Mouse (Mus musculus) ES-E14 (cell line): ENCODE data around the gene Mvb12a. TPM values are rescaled to one million over a fixed set of nuclear protein-coding genes. Genes with fewer than 3 reads are reported as not detected.

Experiments
- DNase-seq: peaks from one replicate; pipeline ENCODE4 v3.0.0-alpha.2; 2013; ENCODE audit warnings: low read depth, low spot score
- H3K27ac ChIP-seq: 2 replicates; pipeline ENCODE4 v1.5.1; 2012; ENCODE audit warnings: low read depth, mild to moderate bottlenecking, low read length, moderate library complexity, mixed read lengths; ENCODE audit not compliant: poor library complexity, insufficient read depth, severe bottlenecking
- H3K36me3 ChIP-seq: 2 replicates; pipeline ENCODE4 v1.6.1; 2012; ENCODE audit warnings: mild to moderate bottlenecking, low read length, moderate library complexity, mixed read lengths; ENCODE audit not compliant: control insufficient read depth, poor library complexity, insufficient read depth, severe bottlenecking
- H3K4me1 ChIP-seq, 2 experiments: fragments of 150-350 bp in 1 of 2; sonication (generic) in 1 of 2; 2 replicates each; pipeline ENCODE4 v1.6.1; 2012; ENCODE audit warnings: low read length in 2 of 2, mild to moderate bottlenecking in 1 of 2, mixed read lengths in 1 of 2; ENCODE audit not compliant: control insufficient read depth in 2 of 2, insufficient read depth in 2 of 2, poor library complexity in 1 of 2
- H3K4me3 ChIP-seq, 2 experiments: fragments of 150-350 bp in 1 of 2; sonication (generic) in 1 of 2; 2 replicates each; pipeline ENCODE4 v1.5.1; 2012; ENCODE audit warnings: low read length in 2 of 2, low read depth in 1 of 2, mild to moderate bottlenecking in 1 of 2, mixed read lengths in 1 of 2; ENCODE audit not compliant: insufficient read depth in 1 of 2, poor library complexity in 1 of 2, severe bottlenecking in 1 of 2
- H3K9ac ChIP-seq: 2 replicates; pipeline ENCODE4 v1.6.1; 2012; ENCODE audit warnings: low read depth, mild to moderate bottlenecking, low read length, mixed read lengths; ENCODE audit not compliant: poor library complexity, insufficient read depth, severe bottlenecking
- H3K9me3 ChIP-seq: fragments of 150-350 bp; sonication (generic); 2 replicates; pipeline ENCODE4 v1.6.1; 2012; ENCODE audit warnings: low read depth, mild to moderate bottlenecking, low read length; ENCODE audit not compliant: control insufficient read depth, insufficient read depth
- CHD2 ChIP-seq: IDR thresholded peaks from 2 replicates; pipeline ENCODE4 v1.6.1; 2014; ENCODE audit warnings: mild to moderate bottlenecking, low read depth, low read length, inconsistent platforms
- HCFC1 ChIP-seq: IDR thresholded peaks from 2 replicates; pipeline ENCODE4 v1.6.1; 2012; ENCODE audit warnings: low read length, inconsistent platforms, borderline replicate concordance; ENCODE audit not compliant: insufficient read depth
- MAFK ChIP-seq: IDR thresholded peaks from 2 replicates; pipeline ENCODE4 v1.6.1; 2014; ENCODE audit warnings: mild to moderate bottlenecking, low read depth, low read length, inconsistent platforms; ENCODE audit not compliant: insufficient read depth
- ZC3H11A ChIP-seq: IDR thresholded peaks from 2 replicates; pipeline ENCODE4 v1.6.1; 2012; ENCODE audit warnings: low read depth, mild to moderate bottlenecking, inconsistent platforms, low read length, borderline replicate concordance
- ZNF384 ChIP-seq: IDR thresholded peaks from 2 replicates; pipeline ENCODE4 v1.6.1; 2012; ENCODE audit warnings: low read depth, low read length, inconsistent platforms
- in situ Hi-C, 2 experiments: fragments of 600-800 bp; cut with MboI; formaldehyde crosslinking; loops; one replicate each; pipeline ENCODE4 v1.15.1; 2025; ENCODE audit warnings: low sequenced_read_pairs in 2 of 2, inconsistent platforms in 1 of 2; ENCODE audit not compliant: unreplicated experiment in 2 of 2
- total RNA-seq: library from RNA; depleted of rRNA; stranded (reverse); fragments of 300-350 nt; gene quantifications from 2 replicates; pipeline ENCODE4 v1.2.3, GENCODE M21; 2012

Mvb12a gene
- total RNA-seq, 1 experiment: 50.4 TPM

DNA sequence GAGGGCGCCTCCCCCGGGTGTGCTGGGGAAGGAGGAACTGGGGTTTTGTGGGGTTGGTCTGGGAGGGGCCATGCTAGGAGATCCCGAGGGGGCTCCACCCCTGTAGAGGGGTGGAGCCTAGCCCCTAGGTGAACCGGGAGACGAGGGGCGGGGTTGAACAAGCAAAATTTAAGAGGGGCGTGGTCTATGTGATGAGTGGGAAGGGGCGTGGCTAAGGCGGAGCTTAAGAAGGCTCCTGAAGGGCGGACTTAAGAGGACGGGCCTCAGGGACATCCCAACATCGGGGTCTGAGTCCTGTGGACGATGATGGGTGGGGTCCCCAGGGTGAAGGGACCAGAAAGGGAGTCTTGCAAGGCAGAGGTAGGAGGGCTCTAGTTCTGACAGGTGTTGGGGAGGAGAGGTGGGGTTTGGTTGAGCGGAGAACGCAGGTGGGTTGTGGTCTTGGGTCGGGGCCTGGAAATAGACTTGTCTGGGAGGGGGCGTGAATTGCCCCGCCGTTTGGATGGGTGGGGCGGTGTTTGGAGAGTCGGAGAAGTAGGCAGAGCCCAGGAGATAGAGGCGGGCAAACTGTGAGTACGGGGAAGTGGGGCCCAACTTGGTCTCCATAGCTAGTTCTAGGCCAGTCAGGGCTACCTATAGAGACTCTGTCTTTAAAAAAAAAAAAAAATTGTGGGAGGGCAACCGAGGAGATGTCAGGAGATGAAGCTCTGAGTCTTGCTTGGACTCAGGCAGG is 16.4 kb downstream of the Mvb12a start:
- H3K9ac ChIP-seq: peak overlapping the region; percentile 70
- no peaks in the 10 kb centered on the region for H3K36me3 ChIP-seq
- H3K27ac ChIP-seq: no peak overlapping the region
- in situ Hi-C loops: no loop called here
- peak overlapping the region; percentile 73 to 74 for H3K4me3 ChIP-seq
- H3K9me3 ChIP-seq: no peaks in the 10 kb centered on the region
- DNase-seq: peak; percentile 99
- TF ChIP-seq HCFC1 (no peak), MAFK (no peak), ZC3H11A (no peak), ZNF384 (no peak), CHD2 (no peak)
- H3K4me1 ChIP-seq: no peaks in the 10 kb centered on the region; a peak in 1 of 4 replicates

DNA sequence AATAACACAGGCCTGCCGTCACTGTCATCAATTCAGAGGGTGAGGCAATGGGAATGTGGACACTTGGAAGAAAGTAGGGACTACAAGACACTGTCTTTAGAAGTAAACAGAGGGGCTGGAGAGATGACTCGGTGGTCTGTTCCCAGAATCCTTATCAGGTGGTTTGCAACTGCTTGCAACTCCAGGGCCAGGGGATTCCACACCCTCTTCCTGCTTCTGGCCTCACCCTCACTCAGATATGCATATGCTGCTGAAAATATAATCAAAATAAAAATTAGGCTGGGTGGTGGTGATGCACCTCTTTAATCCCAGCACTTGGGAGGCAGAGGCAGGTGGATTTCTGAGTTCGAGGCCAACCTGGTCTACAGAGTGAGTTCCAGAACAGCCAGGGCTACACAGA is 17.3 kb downstream of the Mvb12a start:
- in situ Hi-C loops: no loop called here

DNA sequence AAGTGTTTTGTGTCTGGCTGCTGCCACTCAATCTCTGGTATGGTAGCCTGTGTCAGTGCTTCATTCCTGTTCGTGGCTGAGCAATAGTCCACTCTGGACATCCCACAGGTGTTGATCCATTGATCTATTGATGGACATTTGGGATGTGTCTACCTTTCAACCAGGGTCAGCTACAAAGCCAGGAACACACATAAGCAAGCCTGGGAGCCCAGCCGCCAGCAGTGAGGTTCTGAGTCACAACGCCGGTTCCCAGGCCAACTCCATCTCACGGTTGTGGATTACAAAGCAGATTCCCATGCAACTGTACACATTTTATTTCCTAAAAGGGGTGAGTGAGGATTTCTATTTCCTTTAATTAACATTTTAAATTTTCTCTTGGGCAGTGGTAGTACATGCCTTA is 18.0 kb downstream of the Mvb12a start:
- no peaks in the 10 kb centered on the region for H3K9me3 ChIP-seq
- H3K4me3 ChIP-seq: no peak overlapping the region
- no peaks in the 10 kb centered on the region; a peak in 1 of 4 replicates for H3K4me1 ChIP-seq
- TF ChIP-seq ZNF384 (no peak), CHD2 (no peak), HCFC1 (no peak), MAFK (no peak), ZC3H11A (no peak)
- no peak for DNase-seq
- in situ Hi-C loops: no loop called here
- no peak overlapping the region for H3K9ac ChIP-seq
- H3K27ac ChIP-seq: no peak overlapping the region
- no peaks in the 10 kb centered on the region for H3K36me3 ChIP-seq

More for the DNA sequence above, 17.3 kb downstream of the Mvb12a start:
- no peak overlapping the region for H3K9ac ChIP-seq
- no peak for TF ChIP-seq CHD2
- no peak for TF ChIP-seq HCFC1
- H3K4me3 ChIP-seq: no peak overlapping the region
- no peaks in the 10 kb centered on the region for H3K9me3 ChIP-seq
- no peak overlapping the region for H3K27ac ChIP-seq
- no peaks in the 10 kb centered on the region; a peak in 1 of 4 replicates for H3K4me1 ChIP-seq
- H3K36me3 ChIP-seq: no peaks in the 10 kb centered on the region
- DNase-seq: no peak

- no peak for TF ChIP-seq ZNF384
- TF ChIP-seq ZC3H11A: peak; percentile 57; the same call in 1 of the 2 replicates
- H3K27ac ChIP-seq: no peak overlapping the region
- no peak overlapping the region for H3K4me3 ChIP-seq
- H3K9me3 ChIP-seq: no peaks in the 10 kb centered on the region
- no peak for DNase-seq
- H3K36me3 ChIP-seq: no peaks in the 10 kb centered on the region
- in situ Hi-C loops: no loop called here
- H3K9ac ChIP-seq: no peak overlapping the region
- no peaks in the 10 kb centered on the region; a peak in 1 of 4 replicates for H3K4me1 ChIP-seq
Observed at GRCm38 (mm10) chr8:71561401-71561800, 18.7 kb downstream of the Mvb12a start.

DNA sequence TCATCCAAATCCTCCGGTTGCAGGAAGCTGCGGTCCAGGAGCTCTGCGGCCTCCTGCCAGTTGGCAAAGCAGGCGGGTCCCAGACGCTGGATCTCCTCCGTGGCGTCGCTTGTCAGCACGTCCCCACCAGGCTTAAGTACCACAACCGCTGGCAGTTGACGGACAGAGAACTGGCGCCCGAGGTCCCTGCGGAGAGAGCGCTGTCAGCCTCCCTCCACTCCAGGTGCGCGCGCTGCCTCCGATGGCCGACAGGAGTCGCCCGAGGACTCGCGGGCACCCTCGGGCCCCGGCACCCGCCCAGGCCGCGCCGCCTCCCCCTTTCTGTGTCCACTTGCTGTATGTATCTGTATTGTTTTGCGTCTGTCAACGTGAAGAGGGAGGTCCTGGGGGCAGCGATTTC is 20.0 kb downstream of the Mvb12a start:
- peaks cover 0 to 5% of the 10 kb centered on the region in 2 experiments; a peak in 1 of 4 replicates for H3K4me1 ChIP-seq
- TF ChIP-seq ZC3H11A: 0 out of 2 replicates have a peak, but pooled peaks have one; percentile 6
- TF ChIP-seq HCFC1: 0 out of 2 replicates have a peak, but pooled peaks have one; percentile 22
- TF ChIP-seq CHD2: no peak
- in situ Hi-C loops: no loop called here
- no peaks in the 10 kb centered on the region for H3K36me3 ChIP-seq
- peak; percentile 59 for DNase-seq
- H3K27ac ChIP-seq: no peak overlapping the region
- H3K9me3 ChIP-seq: no peaks in the 10 kb centered on the region
- no peak overlapping the region for H3K9ac ChIP-seq
- peak overlapping the region; percentile 43 to 61 for H3K4me3 ChIP-seq
